Mouse (Mus musculus) forebrain, postnatal 0 days (tissue): ENCODE results near the gene Ttyh2. TPM values are rescaled to one million over a fixed set of nuclear protein-coding genes. Genes with fewer than 3 reads are reported as not detected.

Experiments used
- ATAC-seq: fragments of 200-750 bp; cut with Nextera tagmentation; 2 replicates; pipeline ENCODE4 v1.8.0; 2017; ENCODE audit warnings: mild to moderate bottlenecking, moderate library complexity
- DNase-seq: peaks from one replicate; pipeline ENCODE4 v3.0.0-alpha.2; 2015
- H3K27ac ChIP-seq: fragments of 300-500 bp; sonication (generic); 2 replicates; pipeline ENCODE4 v1.5.1; 2014; ENCODE audit warnings: low read depth, mild to moderate bottlenecking, antibody characterized with exemption, low read length, moderate library complexity, mixed read lengths
- H3K27me3 ChIP-seq: fragments of 300-500 bp; sonication (generic); 2 replicates; pipeline ENCODE4 v1.6.1; 2014; ENCODE audit warnings: mild to moderate bottlenecking, low read length, mixed read lengths; ENCODE audit not compliant: insufficient read depth
- H3K36me3 ChIP-seq: fragments of 300-500 bp; sonication (generic); 2 replicates; pipeline ENCODE4 v1.6.1; 2014; ENCODE audit warnings: mild to moderate bottlenecking, moderate library complexity; ENCODE audit not compliant: insufficient read depth
- H3K4me1 ChIP-seq: fragments of 300-500 bp; sonication (generic); 2 replicates; pipeline ENCODE4 v1.6.1; 2014; ENCODE audit warnings: antibody characterized with exemption; ENCODE audit not compliant: insufficient read depth
- H3K4me2 ChIP-seq: fragments of 300-500 bp; sonication (generic); 2 replicates; pipeline ENCODE4 v1.6.1; 2014; ENCODE audit warnings: low read depth, mild to moderate bottlenecking, moderate library complexity
- H3K4me3 ChIP-seq: fragments of 300-500 bp; sonication (generic); 2 replicates; pipeline ENCODE4 v1.5.1; 2014; ENCODE audit warnings: low read depth, low read length, mixed read lengths
- H3K9ac ChIP-seq: fragments of 300-500 bp; sonication (generic); 2 replicates; pipeline ENCODE4 v1.6.1; 2014; ENCODE audit warnings: mild to moderate bottlenecking
- H3K9me3 ChIP-seq: fragments of 300-500 bp; sonication (generic); 2 replicates; pipeline ENCODE4 v1.6.1; 2016; ENCODE audit warnings: low read length
- CTCF ChIP-seq: sonication (generic); IDR thresholded peaks from 2 replicates; pipeline ENCODE4 v1.5.1; 2016; ENCODE audit warnings: antibody characterized with exemption, control low read depth, low read depth
- WGBS: fragments of 180-500 bp; shearing (Covaris S2); extraction: QIAGEN DNeasy Blood & Tissue Kit; methylation state at CpG from one replicate; pipeline ENCODE4 v1.1.7; 2014; 5-methylcytosine and 5-hydroxymethylcytosine counted together
- polyA plus RNA-seq: library from polyadenylated mRNA; unstranded; fragments of >200 nt; fragmentation: Nextera tagmentation; extraction: Ambion mirVana; gene quantifications from 2 replicates; pipeline ENCODE4 v1.2.1, GENCODE M21; 2015
- total RNA-seq: library from RNA; depleted of rRNA; stranded (reverse); fragments of >200 nt; gene quantifications from 2 replicates; pipeline ENCODE4 v1.2.3, GENCODE M21; 2014

Ttyh2 gene
- total and polyA plus RNA-seq, 2 experiments from 2014 or later: 26.4 to 29.9 TPM

GRCm38 (mm10) chr11:114680291-114680690 lies 5.1 kb downstream of the Ttyh2 start:
- H3K27ac ChIP-seq: no peak overlapping the region
- H3K9ac ChIP-seq: no peak overlapping the region
- H3K4me2 ChIP-seq: no peak overlapping the region
- H3K9me3 ChIP-seq: no peaks in the 10 kb centered on the region
- WGBS: 59% methylated on average over 10 of the region's 10 CpGs
- no peak for TF ChIP-seq CTCF
- ATAC-seq: no peak
- no peaks in the 10 kb centered on the region; the same call in 1 of the 2 replicates for H3K4me1 ChIP-seq
- no peak overlapping the region for H3K4me3 ChIP-seq
- no peaks in the 10 kb centered on the region for H3K36me3 ChIP-seq
- H3K27me3 ChIP-seq: no peaks in the 10 kb centered on the region
- no peak for DNase-seq

DNA sequence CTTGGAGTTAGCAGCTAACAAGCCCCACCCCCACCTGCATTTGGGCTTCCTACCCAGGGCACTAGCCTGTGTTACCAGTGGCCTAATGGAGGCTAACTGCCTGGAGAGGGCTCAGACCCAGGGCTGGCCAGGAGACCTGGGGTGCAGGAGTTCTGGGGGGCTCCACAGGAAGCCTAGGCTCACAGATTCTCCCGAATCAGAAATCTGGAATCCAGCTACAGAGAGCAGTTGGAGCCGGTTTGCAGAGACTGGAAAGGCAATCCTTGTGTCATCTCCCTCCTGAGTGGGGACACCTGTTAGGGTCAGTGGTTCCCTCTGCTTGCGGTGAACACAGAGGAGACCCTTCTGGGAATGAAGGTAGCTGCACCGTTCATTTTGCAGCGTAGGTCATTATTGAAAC lies 5.8 kb downstream of the Ttyh2 start:
- Histone ChIP-seq H3K27me3 (no peaks in the 10 kb centered on the region), H3K9ac (no peak overlapping the region), H3K9me3 (no peaks in the 10 kb centered on the region), H3K4me1 (no peaks in the 10 kb centered on the region), H3K4me3 (no peak overlapping the region), H3K27ac (no peak overlapping the region), H3K4me2 (no peak overlapping the region), H3K36me3 (no peaks in the 10 kb centered on the region)
- no peak for TF ChIP-seq CTCF
- ATAC-seq (no peak), DNase-seq (no peak)
- WGBS: 68% methylated on average over 5 of the region's 5 CpGs

- H3K9me3 ChIP-seq: no peaks in the 10 kb centered on the region
- no peaks in the 10 kb centered on the region for H3K36me3 ChIP-seq
- 96% methylated on average over 13 of the region's 13 CpGs for WGBS
- no peaks in the 10 kb centered on the region for H3K27me3 ChIP-seq
- DNase-seq (no peak), ATAC-seq (no peak)
- no peak overlapping the region for H3K4me2 ChIP-seq
- no peak overlapping the region for H3K27ac ChIP-seq
- no peaks in the 10 kb centered on the region for H3K4me1 ChIP-seq
- H3K9ac ChIP-seq: no peak overlapping the region
- H3K4me3 ChIP-seq: no peak overlapping the region
- TF ChIP-seq CTCF: no peak
Observed at GRCm38 (mm10) chr11:114682321-114682900, 7.2 kb downstream of the Ttyh2 start.

DNA sequence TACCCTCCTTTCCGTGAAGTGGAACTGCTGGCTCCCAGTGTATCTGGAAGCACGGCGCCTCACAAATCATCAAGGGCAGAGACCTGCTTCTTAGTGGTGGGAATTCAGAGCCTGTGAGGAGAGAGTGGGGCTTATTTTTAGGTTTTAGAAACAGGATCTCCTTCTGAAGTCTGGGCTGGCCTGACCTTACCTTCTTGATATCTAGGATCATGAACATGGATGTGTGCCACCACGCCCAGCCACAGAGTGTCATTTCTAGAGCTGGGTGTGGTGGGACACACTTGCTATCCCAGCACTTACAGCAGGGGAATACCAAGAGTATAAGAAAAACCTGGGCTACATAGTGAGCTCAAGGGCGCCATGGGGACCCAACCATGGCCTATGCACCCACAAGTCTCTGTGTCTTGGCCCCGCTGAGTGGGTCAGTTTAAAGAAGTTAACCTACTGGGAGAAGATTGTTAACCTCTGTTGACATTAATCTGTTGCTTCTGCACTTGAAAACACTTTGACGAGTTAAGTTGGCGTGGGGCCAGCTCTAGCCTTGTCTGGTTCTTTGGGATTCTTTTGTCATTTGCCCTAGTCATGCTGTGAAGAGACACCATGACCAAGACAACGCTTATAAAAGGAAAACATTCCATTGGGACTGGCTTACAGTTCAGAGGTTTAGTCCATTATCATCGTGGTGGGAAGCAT lies 7.9 kb downstream of the Ttyh2 start:
- no peak overlapping the region for H3K4me2 ChIP-seq
- H3K27me3 ChIP-seq: no peaks in the 10 kb centered on the region
- no peaks in the 10 kb centered on the region for H3K36me3 ChIP-seq
- DNase-seq: no peak
- no peak overlapping the region for H3K4me3 ChIP-seq
- no peaks in the 10 kb centered on the region for H3K4me1 ChIP-seq
- no peaks in the 10 kb centered on the region for H3K9me3 ChIP-seq
- no peak overlapping the region for H3K9ac ChIP-seq
- H3K27ac ChIP-seq: no peak overlapping the region
- no peak for TF ChIP-seq CTCF
- no peak for ATAC-seq
- 83% methylated on average over 10 of the region's 10 CpGs for WGBS

DNA sequence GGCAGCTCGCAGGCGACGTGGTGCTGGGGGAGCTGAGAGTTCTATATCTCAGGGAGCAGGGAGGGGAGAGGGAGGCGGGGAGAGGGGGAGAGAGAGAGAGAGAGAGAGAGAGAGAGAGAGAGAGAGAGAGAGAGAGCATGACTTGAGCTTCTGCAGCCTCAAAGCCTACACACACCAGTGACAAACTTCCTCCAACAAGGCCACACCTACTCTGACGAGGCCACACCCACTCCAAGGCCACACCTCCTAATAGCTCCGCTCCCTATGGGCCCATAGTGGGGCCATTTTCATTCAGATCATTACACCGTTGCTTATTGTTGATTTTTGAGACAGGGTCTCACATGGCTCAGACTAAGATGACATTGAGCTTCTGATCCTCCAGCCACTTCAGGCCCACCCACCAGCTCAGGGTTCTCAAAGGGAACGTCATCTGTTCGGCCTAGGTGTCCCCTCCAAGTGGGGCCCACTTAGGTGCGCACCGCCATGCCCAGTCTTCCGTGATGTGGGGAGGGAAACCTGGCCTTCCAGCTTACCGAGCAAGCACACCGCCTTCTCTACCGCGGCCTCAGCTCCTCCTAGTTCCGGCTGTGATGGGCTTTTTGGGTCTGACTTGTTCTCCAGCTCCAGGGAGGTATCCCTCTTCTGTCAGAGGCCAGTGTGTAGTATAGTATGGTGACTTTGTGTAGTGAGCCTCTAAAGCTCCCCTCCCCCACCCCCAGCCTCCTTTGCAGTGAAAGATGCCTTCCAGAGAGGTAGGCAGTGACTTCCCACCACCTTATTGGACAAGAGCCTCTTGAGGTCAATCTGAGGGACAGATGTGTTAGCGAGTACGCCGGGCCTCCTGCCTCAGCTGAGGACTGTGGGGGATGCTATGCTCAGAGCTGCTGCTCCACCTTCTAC lies 8.7 kb downstream of the Ttyh2 start:
- H3K27ac ChIP-seq: no peak overlapping the region
- no peaks in the 10 kb centered on the region for H3K27me3 ChIP-seq
- TF ChIP-seq CTCF: no peak
- no peak overlapping the region for H3K4me2 ChIP-seq
- H3K36me3 ChIP-seq: no peaks in the 10 kb centered on the region
- H3K9me3 ChIP-seq: no peaks in the 10 kb centered on the region
- DNase-seq (no peak), ATAC-seq (no peak)
- H3K4me3 ChIP-seq: no peak overlapping the region
- 76% methylated on average over 19 of the region's 20 CpGs for WGBS
- H3K4me1 ChIP-seq: no peaks in the 10 kb centered on the region
- no peak overlapping the region for H3K9ac ChIP-seq

DNA sequence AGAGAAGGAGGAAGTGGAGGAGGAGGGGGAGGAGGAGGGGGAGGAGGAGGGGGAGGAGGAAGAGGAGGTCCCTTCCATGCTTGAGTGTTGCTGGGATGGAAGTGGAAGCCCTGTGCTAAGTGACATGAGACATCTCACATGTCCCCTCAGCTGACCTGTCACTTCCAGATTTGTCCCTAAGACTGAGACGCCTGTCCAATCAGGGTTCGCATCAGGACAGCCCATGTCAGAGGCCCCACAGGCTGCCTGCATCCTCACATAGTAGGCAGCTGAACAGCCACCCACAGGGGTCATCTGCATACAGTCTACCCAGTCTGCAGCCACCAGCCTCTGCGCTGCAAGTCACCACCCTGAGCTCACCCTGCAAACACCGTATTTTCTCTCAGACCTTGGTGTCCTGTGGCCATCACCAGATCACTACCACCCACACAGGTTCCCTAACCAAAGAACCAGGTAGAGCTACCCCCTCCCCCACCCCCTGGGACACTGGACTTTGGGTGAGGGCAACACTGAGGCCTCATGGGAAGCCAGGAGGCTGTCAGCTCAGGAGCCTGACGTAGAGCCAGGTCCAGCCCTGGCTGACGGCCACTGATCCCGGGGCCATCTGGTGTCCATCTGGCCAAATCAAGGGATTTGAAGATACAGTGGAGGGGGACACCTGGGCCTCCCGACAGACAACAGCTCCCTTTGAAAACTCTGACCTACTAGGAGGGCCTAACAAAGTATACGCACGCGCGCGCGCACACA lies 9.6 kb downstream of the Ttyh2 start:
- ATAC-seq (no peak), DNase-seq (no peak)
- Histone ChIP-seq H3K4me1 (no peaks in the 10 kb centered on the region), H3K9ac (no peak overlapping the region), H3K36me3 (no peaks in the 10 kb centered on the region), H3K9me3 (no peaks in the 10 kb centered on the region), H3K4me3 (no peak overlapping the region), H3K27me3 (no peaks in the 10 kb centered on the region), H3K4me2 (no peak overlapping the region), H3K27ac (no peak overlapping the region)
- WGBS: 66% methylated on average over 14 of the region's 14 CpGs
- no peak for TF ChIP-seq CTCF
